Mouse (Mus musculus): ENCODE data around the gene Atl2.

DNA sequence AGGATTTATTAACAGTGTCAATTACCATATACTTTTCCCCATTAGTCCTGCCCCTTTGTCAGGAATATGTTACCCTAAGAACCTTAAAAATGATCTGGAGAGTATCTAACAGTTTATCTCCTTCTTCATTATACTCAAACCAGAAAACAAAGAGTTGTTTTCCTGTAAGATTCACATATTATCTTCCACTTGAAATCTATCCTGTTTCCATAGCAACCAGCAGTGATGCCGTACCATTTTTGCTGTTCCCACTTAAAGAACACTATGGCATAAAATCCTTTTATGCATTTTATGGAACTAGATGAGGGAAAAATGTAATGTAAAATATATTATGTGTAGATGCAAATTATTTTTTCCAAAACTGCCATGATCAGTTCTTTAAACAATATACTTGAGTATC, 8.0 kb downstream of the Atl2 start:
- TF ChIP-seq POLR2A (IDR thresholded peaks at IDR 0.05; ENCODE audit: borderline replicate concordance, extremely low read depth, low read depth, low read length), result no peak
- TF ChIP-seq CTCF (IDR thresholded peaks at IDR 0.05; ENCODE audit: insufficient read depth, low read length), result no peak

Measured in lung, adult 2 months (tissue).